Mouse (Mus musculus): ENCODE results near the gene Rasd1. TPM values are rescaled to one million over a fixed set of nuclear protein-coding genes. Genes with fewer than 3 reads are reported as not detected.

Gene Rasd1
- total and polyA plus RNA-seq, 3 experiments = 0.13 to 0.30 TPM; not detected in 1

DNA sequence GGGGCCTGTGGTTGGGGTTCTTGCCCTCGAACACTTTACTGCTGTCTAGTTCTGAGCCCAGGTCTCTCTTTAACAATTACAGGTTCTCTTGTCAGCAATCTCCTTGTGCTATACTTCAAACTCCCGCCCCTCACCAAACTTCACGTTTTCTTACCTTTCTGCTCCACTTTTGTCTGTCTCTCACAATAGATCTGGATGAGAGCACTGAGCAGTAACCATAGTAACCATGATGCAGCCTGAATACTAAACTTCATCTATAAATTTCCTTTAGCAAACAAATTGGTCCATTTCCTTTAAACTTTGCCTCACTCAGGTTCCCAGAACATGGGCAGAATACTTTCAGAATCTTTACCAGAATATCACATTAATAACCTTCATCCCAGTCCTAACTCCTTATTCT is 44.7 kb upstream of the Rasd1 start:
- H3K27me3 ChIP-seq (replicated peaks) = peaks cover 2% of the 10 kb centered on the region
- H3K9ac ChIP-seq (ENCODE audit: insufficient read depth, low read depth) = no peak overlapping the region
- no peaks in the 10 kb centered on the region for H3K79me2 ChIP-seq (replicated peaks; ENCODE audit: control insufficient read depth, extremely low read depth, insufficient read depth, poor library complexity, severe bottlenecking)
- H3K36me3 ChIP-seq (replicated peaks in 1 of 2; ENCODE audit: control insufficient read depth in 1 of 2, insufficient read depth in 1 of 2, low read length in 1 of 2) = no peaks in the 10 kb centered on the region
- H3K27ac ChIP-seq (ENCODE audit: insufficient read depth, low read depth) = no peak overlapping the region
- no peak overlapping the region for H3K4me3 ChIP-seq (replicated peaks in 1 of 3; ENCODE audit: low read depth in 2 of 3, low read length in 2 of 3, poor library complexity in 1 of 3)
- H3K4me1 ChIP-seq (ENCODE audit: control insufficient read depth in 1 of 2, insufficient read depth in 2 of 2) = no peaks in the 10 kb centered on the region
- in situ Hi-C loops (cut with MboI; ENCODE audit: low pct_ligation_motif_present, low pct_unique_long_range_greater_than_20kb, low sequenced_read_pairs) (no loop called here), dilution Hi-C loops (cut with MboI; ENCODE audit: extremely low pct_ligation_motif_present, extremely low pct_unique_long_range_greater_than_20kb, low sequenced_read_pairs) (no loop called here)
- no peak for DNase-seq (ENCODE audit: extremely low read depth)
- H3K9me3 ChIP-seq (replicated peaks; ENCODE audit: low read length) = no peaks in the 10 kb centered on the region
- no peak for TF ChIP-seq HCFC1 (IDR thresholded peaks at IDR 0.05; ENCODE audit: low read depth, low read length)
- no peak for TF ChIP-seq POLR2A (IDR thresholded peaks at IDR 0.05; ENCODE audit: low read depth, low read length)
- TF ChIP-seq ELF1 (IDR thresholded peaks at IDR 0.05; ENCODE audit: low read depth, low read length) = no peak
- TF ChIP-seq MAZ (IDR thresholded peaks at IDR 0.05; ENCODE audit: low read depth, low read length) = no peak
- no peak for TF ChIP-seq EP300 (IDR thresholded peaks at IDR 0.05; ENCODE audit: low read length)
- TF ChIP-seq MXI1 (IDR thresholded peaks at IDR 0.05; ENCODE audit: low read depth, low read length) = no peak
- no peak for TF ChIP-seq CHD2 (IDR thresholded peaks at IDR 0.05; ENCODE audit: low read length)
- TF ChIP-seq PAX5 (IDR thresholded peaks at IDR 0.05; ENCODE audit: low read length) = no peak
- H3K4me2 ChIP-seq (ENCODE audit: insufficient read depth, low read depth, poor library complexity, severe bottlenecking) = no peak overlapping the region

- no peaks in the 10 kb centered on the region for H3K4me1 ChIP-seq (ENCODE audit: control insufficient read depth in 1 of 2, insufficient read depth in 2 of 2)
- no peak overlapping the region for H3K9ac ChIP-seq (ENCODE audit: insufficient read depth, low read depth)
- TF ChIP-seq CTCF (conservative IDR thresholded peaks at IDR 0.05 in 1 of 2, IDR thresholded peaks at IDR 0.05 in 1 of 2; ENCODE audit: low read depth in 2 of 2, low read length in 2 of 2) (no peak), IRF4 (IDR thresholded peaks at IDR 0.05; ENCODE audit: low read depth, low read length) (no peak), SIN3A (IDR thresholded peaks at IDR 0.05; ENCODE audit: low read length) (no peak), NRF1 (IDR thresholded peaks at IDR 0.05; ENCODE audit: low read depth, low read length) (no peak), RCOR1 (conservative IDR thresholded peaks at IDR 0.05; ENCODE audit: low read depth, low read length) (no peak), MAX (IDR thresholded peaks at IDR 0.05; ENCODE audit: low read length) (no peak), E2F4 (IDR thresholded peaks at IDR 0.05; ENCODE audit: insufficient replicate concordance, low read depth, low read length) (no peak), MAFK (IDR thresholded peaks at IDR 0.05; ENCODE audit: insufficient replicate concordance, low read length) (no peak), GABPA (IDR thresholded peaks at IDR 0.05; ENCODE audit: insufficient replicate concordance, low read depth, low read length) (no peak)
- no peaks in the 10 kb centered on the region for H3K79me2 ChIP-seq (replicated peaks; ENCODE audit: control insufficient read depth, extremely low read depth, insufficient read depth, poor library complexity, severe bottlenecking)
- H3K27me3 ChIP-seq (replicated peaks) = no peaks in the 10 kb centered on the region
- in situ Hi-C loops (cut with MboI; ENCODE audit: low pct_ligation_motif_present, low pct_unique_long_range_greater_than_20kb, low sequenced_read_pairs) (no loop called here), dilution Hi-C loops (cut with MboI; ENCODE audit: extremely low pct_ligation_motif_present, extremely low pct_unique_long_range_greater_than_20kb, low sequenced_read_pairs) (no loop called here)
- no peak overlapping the region for H3K27ac ChIP-seq (ENCODE audit: insufficient read depth, low read depth)
- DNase-seq (ENCODE audit: extremely low read depth) = no peak
- H3K9me3 ChIP-seq (replicated peaks; ENCODE audit: low read length) = no peaks in the 10 kb centered on the region
- no peak overlapping the region for H3K4me2 ChIP-seq (ENCODE audit: insufficient read depth, low read depth, poor library complexity, severe bottlenecking)
- no peaks in the 10 kb centered on the region for H3K36me3 ChIP-seq (replicated peaks in 1 of 2; ENCODE audit: control insufficient read depth in 1 of 2, insufficient read depth in 1 of 2, low read length in 1 of 2)
- no peak overlapping the region for H3K4me3 ChIP-seq (replicated peaks in 1 of 3; ENCODE audit: low read depth in 2 of 3, low read length in 2 of 3, poor library complexity in 1 of 3)
Measured at GRCm38 (mm10) chr11:60005866-60006265, 41.1 kb upstream of the Rasd1 start.
